Mouse (Mus musculus): ENCODE measurements at regions not wholly inside any gene's neighbourhood (a gene's known extent, or its start where the extent isn't known, plus 50 kb on each side); places are given as distances from the start of the nearest gene placed in this dataset.

- H3K27ac ChIP-seq (replicated peaks) = no peak overlapping the region
- no peak overlapping the region for H3K4me2 ChIP-seq
- peaks cover 12% of the 10 kb centered on the region for H3K4me1 ChIP-seq (replicated peaks)
- H3K27me3 ChIP-seq = peaks cover 9% of the 10 kb centered on the region; the same call in 1 of the 2 replicates
- ATAC-seq (ENCODE audit: low read depth) = no peak
- no peaks in the 10 kb centered on the region for H3K36me3 ChIP-seq
- no peaks in the 10 kb centered on the region for H3K9me3 ChIP-seq
- no peak overlapping the region for H3K9ac ChIP-seq
- no peak overlapping the region for H3K4me3 ChIP-seq
- 74% methylated on average over 3 of the region's 3 CpGs for WGBS
These were observed 105.6 kb upstream of the Gas2 start for GRCm38 (mm10) chr7:51756218-51756617.

GRCm38 (mm10) chr7:51759536-51760153 lies 102.2 kb upstream of the Gas2 start:
- 79% methylated on average over 3 of the region's 3 CpGs for WGBS
- ATAC-seq (ENCODE audit: low read depth) = no peak

GRCm38 (mm10) chr7:51767066-51767465 lies 94.7 kb upstream of the Gas2 start:
- no peak overlapping the region for H3K9ac ChIP-seq

More at GRCm38 (mm10) chr7:51759536-51760153, 102.2 kb upstream of the Gas2 start:
- H3K9me3 ChIP-seq = no peaks in the 10 kb centered on the region
- H3K4me3 ChIP-seq = no peak overlapping the region
- no peak overlapping the region for H3K9ac ChIP-seq
- H3K27ac ChIP-seq (replicated peaks) = no peak overlapping the region
- H3K4me1 ChIP-seq (replicated peaks) = peaks cover 5% of the 10 kb centered on the region
- H3K36me3 ChIP-seq = no peaks in the 10 kb centered on the region
- no peak overlapping the region for H3K4me2 ChIP-seq
- H3K27me3 ChIP-seq = peaks cover 9% of the 10 kb centered on the region; the same call in 1 of the 2 replicates

GRCm38 (mm10) chr7:51771895-51772871 lies 89.6 kb upstream of the Gas2 start:
- 0 out of 2 replicates have a peak overlapping the region, but pooled peaks have one; percentile 6 for H3K9ac ChIP-seq
- peak overlapping the region; percentile 11; the same call in 1 of the 2 replicates for H3K4me3 ChIP-seq
- peak overlapping the region; percentile 92 for H3K27ac ChIP-seq (replicated peaks)
- H3K36me3 ChIP-seq = no peaks in the 10 kb centered on the region
- H3K4me1 ChIP-seq (replicated peaks) = peaks cover 18% of the 10 kb centered on the region
- peak; percentile 93 for ATAC-seq (ENCODE audit: low read depth)
- WGBS = 26% methylated on average over 8 of the region's 8 CpGs
- no peaks in the 10 kb centered on the region for H3K27me3 ChIP-seq
- peak overlapping the region; percentile 40 for H3K4me2 ChIP-seq
- no peaks in the 10 kb centered on the region for H3K9me3 ChIP-seq

More at GRCm38 (mm10) chr7:51767066-51767465, 94.7 kb upstream of the Gas2 start:
- ATAC-seq (ENCODE audit: low read depth) = no peak
- Histone ChIP-seq H3K27me3 (no peaks in the 10 kb centered on the region), H3K4me3 (no peak overlapping the region), H3K4me2 (no peak overlapping the region), H3K27ac (replicated peaks) (no peak overlapping the region), H3K36me3 (no peaks in the 10 kb centered on the region), H3K4me1 (replicated peaks) (peaks cover 5% of the 10 kb centered on the region), H3K9me3 (no peaks in the 10 kb centered on the region)

- no peak overlapping the region for H3K9ac ChIP-seq
- H3K36me3 ChIP-seq = no peaks in the 10 kb centered on the region
- 53% methylated on average over 1 of the region's 1 CpGs for WGBS
- no peak overlapping the region for H3K4me3 ChIP-seq
- no peak overlapping the region for H3K27ac ChIP-seq (replicated peaks)
- no peaks in the 10 kb centered on the region for H3K27me3 ChIP-seq
- no peaks in the 10 kb centered on the region for H3K9me3 ChIP-seq
- H3K4me2 ChIP-seq = no peak overlapping the region
- no peak for ATAC-seq (ENCODE audit: low read depth)
- peaks cover 18% of the 10 kb centered on the region for H3K4me1 ChIP-seq (replicated peaks)
These were observed 85.8 kb upstream of the Gas2 start for GRCm38 (mm10) chr7:51775968-51776367.

GRCm38 (mm10) chr7:51783070-51783776 lies 78.6 kb upstream of the Gas2 start:
- H3K9ac ChIP-seq = no peak overlapping the region
- 40% methylated on average over 4 of the region's 4 CpGs for WGBS
- no peak overlapping the region for H3K4me2 ChIP-seq
- H3K36me3 ChIP-seq = no peaks in the 10 kb centered on the region
- no peak overlapping the region for H3K4me3 ChIP-seq
- H3K4me1 ChIP-seq (replicated peaks) = peaks cover 14% of the 10 kb centered on the region
- peak overlapping the region; percentile 39; the same call in 1 of the 2 replicates for H3K27ac ChIP-seq (replicated peaks)
- no peaks in the 10 kb centered on the region for H3K27me3 ChIP-seq
- H3K9me3 ChIP-seq = no peaks in the 10 kb centered on the region
- no peak for ATAC-seq (ENCODE audit: low read depth)

- peaks cover 14% of the 10 kb centered on the region for H3K4me1 ChIP-seq (replicated peaks)
- peak; percentile 55; the same call in 1 of the 2 replicates for ATAC-seq (ENCODE audit: low read depth)
- no peak overlapping the region for H3K4me2 ChIP-seq
- H3K4me3 ChIP-seq = no peak overlapping the region
- H3K9me3 ChIP-seq = no peaks in the 10 kb centered on the region
- WGBS = 29% methylated on average over 14 of the region's 14 CpGs
- H3K27me3 ChIP-seq = no peaks in the 10 kb centered on the region
- no peaks in the 10 kb centered on the region for H3K36me3 ChIP-seq
- H3K27ac ChIP-seq (replicated peaks) = peak overlapping the region; percentile 65
- no peak overlapping the region for H3K9ac ChIP-seq
These were observed 77.7 kb upstream of the Gas2 start for GRCm38 (mm10) chr7:51783923-51784686.

GRCm38 (mm10) chr7:51790690-51791560 lies 70.9 kb upstream of the Gas2 start:
- Histone ChIP-seq H3K4me3 (no peak overlapping the region), H3K9ac (peak overlapping the region; percentile 38), H3K9me3 (no peaks in the 10 kb centered on the region), H3K36me3 (no peaks in the 10 kb centered on the region), H3K4me1 (replicated peaks) (peaks cover 20% of the 10 kb centered on the region), H3K27me3 (no peaks in the 10 kb centered on the region), H3K27ac (replicated peaks) (peak overlapping the region; percentile 91), H3K4me2 (peak overlapping the region; percentile 38)
- 30% methylated on average over 17 of the region's 17 CpGs for WGBS
- peak; percentile 81 for ATAC-seq (ENCODE audit: low read depth)

- H3K36me3 ChIP-seq = no peaks in the 10 kb centered on the region
- ATAC-seq (ENCODE audit: low read depth) = peak; percentile 57; the same call in 1 of the 2 replicates
- no peaks in the 10 kb centered on the region for H3K27me3 ChIP-seq
- H3K4me3 ChIP-seq = no peak overlapping the region
- H3K9ac ChIP-seq = peak overlapping the region; percentile 38
- WGBS = 61% methylated on average over 3 of the region's 3 CpGs
- peaks cover 20% of the 10 kb centered on the region for H3K4me1 ChIP-seq (replicated peaks)
- H3K4me2 ChIP-seq = peak overlapping the region; percentile 38
- no peaks in the 10 kb centered on the region for H3K9me3 ChIP-seq
- H3K27ac ChIP-seq (replicated peaks) = peak overlapping the region; percentile 91
These were observed 70.3 kb upstream of the Gas2 start for GRCm38 (mm10) chr7:51791561-51791863.
